Mouse (Mus musculus) heart, adult 2 months (tissue): ENCODE data around the gene Epb41l3. TPM values are rescaled to one million over a fixed set of nuclear protein-coding genes. Genes with fewer than 3 reads are reported as not detected.

Source experiments
- DNase-seq, 2 experiments: peaks; one replicate each; pipeline ENCODE4 v3.0.0; 2021
- H3K27ac ChIP-seq: fragments of 200-600 bp; 2 replicates; pipeline ENCODE4 v1.8.1; 2022
- H3K27me3 ChIP-seq: fragments of 200-500 bp; 2 replicates; pipeline ENCODE4 v1.6.1; 2012; ENCODE audit warnings: mild to moderate bottlenecking, low read length, inconsistent platforms, mixed read lengths; ENCODE audit not compliant: control insufficient read depth, insufficient read depth
- H3K36me3 ChIP-seq: fragments of 200-500 bp; 2 replicates; pipeline ENCODE4 v1.6.1; 2012; ENCODE audit warnings: low read length, inconsistent platforms; ENCODE audit not compliant: control insufficient read depth, insufficient read depth
- H3K4me1 ChIP-seq: fragments of 200-500 bp; 2 replicates; pipeline ENCODE4 v1.6.1; 2011; ENCODE audit warnings: low read length; ENCODE audit not compliant: control insufficient read depth, insufficient read depth
- H3K4me3 ChIP-seq: fragments of 200-600 bp; 2 replicates; pipeline ENCODE4 v1.8.1; 2022
- H3K79me2 ChIP-seq: fragments of 200-500 bp; replicated peaks from 2 replicates; pipeline ENCODE4 v1.6.1; 2012; ENCODE audit warnings: mild to moderate bottlenecking, inconsistent platforms, low read length, moderate library complexity, mixed read lengths; ENCODE audit not compliant: control insufficient read depth, insufficient read depth
- H3K9ac ChIP-seq: fragments of 200-500 bp; 2 replicates; pipeline ENCODE4 v1.6.1; 2012; ENCODE audit warnings: low read depth, mild to moderate bottlenecking, control low read depth, inconsistent platforms, low read length, mixed read lengths
- CTCF ChIP-seq: fragments of 200-600 bp; IDR thresholded peaks from 2 replicates; pipeline ENCODE4 v1.8.1; 2022; ENCODE audit warnings: antibody characterized with exemption, mild to moderate bottlenecking, moderate library complexity
- EP300 ChIP-seq: fragments of 200-500 bp; IDR thresholded peaks from 2 replicates; pipeline ENCODE4 v1.6.1; 2011; ENCODE audit warnings: low read depth, low read length, control low read depth; ENCODE audit not compliant: insufficient read depth
- POLR2A ChIP-seq: fragments of 200-500 bp; IDR thresholded peaks from 2 replicates; pipeline ENCODE4 v1.6.1; 2011; ENCODE audit warnings: mild to moderate bottlenecking, low read depth, low read length, control low read depth; ENCODE audit not compliant: insufficient read depth
- WGBS: fragments of 180-500 bp; shearing (Covaris S2); methylation state at CpG from one replicate; pipeline ENCODE4 v1.1.7; 2018; 5-methylcytosine and 5-hydroxymethylcytosine counted together
- intact Hi-C: fragments of 180-260 bp; cut with DNase I; formaldehyde crosslinking; loops from one replicate; pipeline ENCODE4 v1.15.1; 2025
- polyA plus RNA-seq: library from polyadenylated mRNA; depleted of rRNA; stranded (reverse); fragments of >200 nt; gene quantifications from 2 replicates; pipeline ENCODE4 v1.2.3, GENCODE M21; 2012
- total RNA-seq, 2 experiments: library from RNA; stranded (reverse); gene quantifications; 2 replicates each; pipeline ENCODE4 v1.2.3; 2021

Gene Epb41l3
- total and polyA plus RNA-seq, 3 experiments = 3.0 to 13.5 (median 13.5) TPM

DNA sequence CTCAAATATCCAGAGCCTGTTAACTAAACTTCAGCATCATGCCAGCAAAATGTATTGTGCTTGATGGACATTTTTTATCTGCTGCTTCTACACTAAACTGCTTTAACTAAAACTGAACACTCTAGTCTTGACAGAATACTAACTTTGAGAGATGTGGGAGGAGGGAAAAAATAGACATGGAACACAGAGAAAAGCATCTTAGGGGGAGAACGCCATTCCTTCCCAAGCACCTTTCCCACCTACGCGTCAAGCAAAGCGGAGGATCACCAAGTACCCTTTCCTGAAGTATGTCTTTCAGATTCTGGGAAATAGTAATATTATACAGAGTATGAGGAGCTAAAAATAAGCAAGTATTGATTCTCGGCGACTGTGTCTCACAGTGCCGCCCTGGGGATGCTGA, 15.7 kb upstream of the Epb41l3 start:
- intact Hi-C loops = no loop called here

DNA sequence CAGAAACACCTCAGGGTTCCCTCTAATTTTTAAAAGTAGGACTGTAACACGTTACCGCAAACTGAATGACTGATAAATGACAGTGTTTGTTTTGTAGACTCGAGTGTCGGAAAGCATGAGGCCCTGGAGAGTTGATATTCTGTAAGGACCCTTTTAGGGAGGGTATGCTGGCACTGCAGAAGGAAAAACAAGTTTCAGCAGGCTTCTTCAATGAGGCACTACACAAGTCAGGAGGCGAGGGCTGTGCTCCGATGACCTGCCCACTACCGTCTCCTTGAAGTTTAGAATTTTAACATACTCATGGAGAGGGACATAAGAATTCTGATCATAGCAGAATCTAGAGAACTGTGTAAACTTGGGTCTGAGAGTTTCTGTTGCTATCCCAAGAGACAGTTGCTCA, 15.1 kb upstream of the Epb41l3 start:
- no peak for DNase-seq
- Histone ChIP-seq H3K4me1 (no peaks in the 10 kb centered on the region), H3K27ac (no peak overlapping the region), H3K9ac (no peak overlapping the region), H3K36me3 (no peaks in the 10 kb centered on the region), H3K79me2 (no peaks in the 10 kb centered on the region), H3K27me3 (no peaks in the 10 kb centered on the region), H3K4me3 (no peak overlapping the region)
- TF ChIP-seq EP300 = no peak
- no peak for TF ChIP-seq CTCF
- no peak for TF ChIP-seq POLR2A
- WGBS = 81% methylated on average over 7 of the region's 7 CpGs
- intact Hi-C loops = no loop called here

More for the DNA sequence above, 15.7 kb upstream of the Epb41l3 start:
- no peaks in the 10 kb centered on the region for H3K4me1 ChIP-seq
- no peak overlapping the region for H3K27ac ChIP-seq
- no peak overlapping the region for H3K9ac ChIP-seq
- no peaks in the 10 kb centered on the region for H3K36me3 ChIP-seq
- TF ChIP-seq POLR2A (no peak), EP300 (no peak), CTCF (no peak)
- no peaks in the 10 kb centered on the region for H3K79me2 ChIP-seq
- 80% methylated on average over 7 of the region's 7 CpGs for WGBS
- no peak overlapping the region for H3K4me3 ChIP-seq
- no peak for DNase-seq
- H3K27me3 ChIP-seq = no peaks in the 10 kb centered on the region

GRCm38 (mm10) chr17:69061883-69062745, 13.4 kb upstream of the Epb41l3 start:
- H3K36me3 ChIP-seq = no peaks in the 10 kb centered on the region
- H3K4me3 ChIP-seq = no peak overlapping the region
- no peaks in the 10 kb centered on the region for H3K4me1 ChIP-seq
- no peaks in the 10 kb centered on the region for H3K79me2 ChIP-seq
- no peaks in the 10 kb centered on the region for H3K27me3 ChIP-seq
- intact Hi-C loops = no loop called here
- H3K27ac ChIP-seq = no peak overlapping the region
- DNase-seq = no peak
- 79% methylated on average over 9 of the region's 9 CpGs for WGBS
- H3K9ac ChIP-seq = no peak overlapping the region
- no peak for TF ChIP-seq CTCF
- no peak for TF ChIP-seq EP300
- no peak for TF ChIP-seq POLR2A

GRCm38 (mm10) chr17:69067937-69068739, 7.3 kb upstream of the Epb41l3 start:
- no peak overlapping the region for H3K4me3 ChIP-seq
- no peaks in the 10 kb centered on the region for H3K79me2 ChIP-seq
- no peak for TF ChIP-seq EP300
- no peak for TF ChIP-seq POLR2A
- TF ChIP-seq CTCF = no peak
- no peak for DNase-seq
- intact Hi-C loops = no loop called here
- H3K27ac ChIP-seq = no peak overlapping the region
- H3K9ac ChIP-seq = no peak overlapping the region
- H3K36me3 ChIP-seq = no peaks in the 10 kb centered on the region
- no peaks in the 10 kb centered on the region for H3K4me1 ChIP-seq
- WGBS = 28% methylated on average over 11 of the region's 11 CpGs
- H3K27me3 ChIP-seq = no peaks in the 10 kb centered on the region

DNA sequence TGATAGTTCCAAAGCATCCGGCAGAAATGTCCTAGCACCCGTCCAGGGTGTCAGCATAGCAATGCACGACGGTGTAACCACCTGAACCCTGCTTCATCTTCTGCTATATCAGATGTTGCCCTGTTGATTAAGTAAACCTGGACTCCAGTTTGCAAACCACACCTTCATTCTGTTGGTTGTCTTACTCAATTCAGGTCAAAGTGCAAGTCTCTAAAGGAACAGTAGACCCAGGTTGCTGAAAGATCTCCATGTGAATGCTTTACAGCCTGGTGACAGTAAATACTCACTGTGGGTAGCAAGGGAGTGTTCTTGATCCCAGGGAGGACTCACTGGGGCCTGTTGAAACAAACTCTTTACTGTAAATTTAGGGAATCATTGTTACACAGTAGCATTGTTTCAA, 1.4 kb upstream of the Epb41l3 start:
- 84% methylated on average over 4 of the region's 4 CpGs for WGBS
- Histone ChIP-seq H3K4me3 (no peak overlapping the region), H3K79me2 (no peaks in the 10 kb centered on the region), H3K9ac (no peak overlapping the region), H3K4me1 (no peaks in the 10 kb centered on the region), H3K27ac (no peak overlapping the region), H3K36me3 (no peaks in the 10 kb centered on the region), H3K27me3 (peaks cover 2% of the 10 kb centered on the region; the same call in 1 of the 2 replicates)
- DNase-seq = no peak
- TF ChIP-seq CTCF (no peak), POLR2A (no peak), EP300 (no peak)
- intact Hi-C loops = no loop called here
